Mouse (Mus musculus): ENCODE results near the gene Igf1r. TPM values are rescaled to one million over a fixed set of nuclear protein-coding genes. Genes with fewer than 3 reads are reported as not detected.

Igf1r gene
- total and polyA plus RNA-seq, 3 experiments = 5.6 to 14.4 (median 12.3) TPM

GRCm38 (mm10) chr7:68020556-68020955, 67.9 kb downstream of the Igf1r start:
- DNase-seq = no peak
- intact Hi-C loops (cut with DNase I) = no loop called here
- H3K9ac ChIP-seq (ENCODE audit: low read depth, low read length) = no peak overlapping the region
- H3K27me3 ChIP-seq (ENCODE audit: control insufficient read depth, insufficient read depth, low read length) = no peaks in the 10 kb centered on the region
- TF ChIP-seq POLR2A (IDR thresholded peaks at IDR 0.05; ENCODE audit: insufficient read depth, low read depth, low read length) (no peak), EP300 (IDR thresholded peaks at IDR 0.05; ENCODE audit: insufficient read depth, low read depth, low read length) (no peak), CTCF (IDR thresholded peaks at IDR 0.05) (no peak)
- H3K4me1 ChIP-seq (ENCODE audit: control insufficient read depth, insufficient read depth, low read length) = peaks cover 5% of the 10 kb centered on the region
- H3K79me2 ChIP-seq (replicated peaks; ENCODE audit: control insufficient read depth, insufficient read depth, low read length) = no peaks in the 10 kb centered on the region; the same call in 1 of the 2 replicates
- WGBS = 80% methylated on average over 2 of the region's 2 CpGs
- no peaks in the 10 kb centered on the region; the same call in 1 of the 2 replicates for H3K36me3 ChIP-seq (ENCODE audit: control insufficient read depth, insufficient read depth, low read length)
- no peak overlapping the region for H3K4me3 ChIP-seq
- H3K27ac ChIP-seq = no peak overlapping the region

GRCm38 (mm10) chr7:68021741-68022140, 69.1 kb downstream of the Igf1r start:
- no peaks in the 10 kb centered on the region; the same call in 1 of the 2 replicates for H3K79me2 ChIP-seq (replicated peaks; ENCODE audit: control insufficient read depth, insufficient read depth, low read length)
- 7% methylated on average over 2 of the region's 2 CpGs for WGBS
- H3K9ac ChIP-seq (ENCODE audit: low read depth, low read length) = no peak overlapping the region
- H3K27ac ChIP-seq = peak overlapping the region; percentile 58
- peak; percentile 55 to 74 for DNase-seq
- intact Hi-C loops (cut with DNase I) = no loop called here
- H3K36me3 ChIP-seq (ENCODE audit: control insufficient read depth, insufficient read depth, low read length) = no peaks in the 10 kb centered on the region; the same call in 1 of the 2 replicates
- TF ChIP-seq POLR2A (IDR thresholded peaks at IDR 0.05; ENCODE audit: insufficient read depth, low read depth, low read length) (no peak), EP300 (IDR thresholded peaks at IDR 0.05; ENCODE audit: insufficient read depth, low read depth, low read length) (no peak), CTCF (IDR thresholded peaks at IDR 0.05) (no peak)
- H3K4me3 ChIP-seq = no peak overlapping the region
- no peaks in the 10 kb centered on the region for H3K27me3 ChIP-seq (ENCODE audit: control insufficient read depth, insufficient read depth, low read length)
- peaks cover 9% of the 10 kb centered on the region for H3K4me1 ChIP-seq (ENCODE audit: control insufficient read depth, insufficient read depth, low read length)

GRCm38 (mm10) chr7:68022188-68022587, 69.6 kb downstream of the Igf1r start:
- Histone ChIP-seq H3K4me3 (no peak overlapping the region), H3K36me3 (ENCODE audit: control insufficient read depth, insufficient read depth, low read length) (no peaks in the 10 kb centered on the region; the same call in 1 of the 2 replicates), H3K79me2 (replicated peaks; ENCODE audit: control insufficient read depth, insufficient read depth, low read length) (no peaks in the 10 kb centered on the region; the same call in 1 of the 2 replicates), H3K4me1 (ENCODE audit: control insufficient read depth, insufficient read depth, low read length) (peaks cover 9% of the 10 kb centered on the region), H3K27ac (peak overlapping the region; percentile 53), H3K9ac (ENCODE audit: low read depth, low read length) (no peak overlapping the region), H3K27me3 (ENCODE audit: control insufficient read depth, insufficient read depth, low read length) (no peaks in the 10 kb centered on the region)
- WGBS = 63% methylated on average over 6 of the region's 6 CpGs
- no peak for TF ChIP-seq POLR2A (IDR thresholded peaks at IDR 0.05; ENCODE audit: insufficient read depth, low read depth, low read length)
- no peak for TF ChIP-seq EP300 (IDR thresholded peaks at IDR 0.05; ENCODE audit: insufficient read depth, low read depth, low read length)
- TF ChIP-seq CTCF (IDR thresholded peaks at IDR 0.05) = no peak
- DNase-seq = no peak
- intact Hi-C loops (cut with DNase I) = no loop called here

GRCm38 (mm10) chr7:68023882-68024281, 71.3 kb downstream of the Igf1r start:
- no peak overlapping the region for H3K27ac ChIP-seq
- H3K36me3 ChIP-seq (ENCODE audit: control insufficient read depth, insufficient read depth, low read length) = no peaks in the 10 kb centered on the region; the same call in 1 of the 2 replicates
- DNase-seq = no peak
- WGBS = 88% methylated on average over 4 of the region's 4 CpGs
- no peaks in the 10 kb centered on the region for H3K27me3 ChIP-seq (ENCODE audit: control insufficient read depth, insufficient read depth, low read length)
- peaks cover 9% of the 10 kb centered on the region for H3K4me1 ChIP-seq (ENCODE audit: control insufficient read depth, insufficient read depth, low read length)
- no peak overlapping the region for H3K4me3 ChIP-seq
- no peak for TF ChIP-seq CTCF (IDR thresholded peaks at IDR 0.05)
- no peak for TF ChIP-seq POLR2A (IDR thresholded peaks at IDR 0.05; ENCODE audit: insufficient read depth, low read depth, low read length)
- TF ChIP-seq EP300 (IDR thresholded peaks at IDR 0.05; ENCODE audit: insufficient read depth, low read depth, low read length) = no peak
- intact Hi-C loops (cut with DNase I) = no loop called here
- no peaks in the 10 kb centered on the region; the same call in 1 of the 2 replicates for H3K79me2 ChIP-seq (replicated peaks; ENCODE audit: control insufficient read depth, insufficient read depth, low read length)
- no peak overlapping the region for H3K9ac ChIP-seq (ENCODE audit: low read depth, low read length)

- intact Hi-C loops (cut with DNase I) = no loop called here
- DNase-seq = peak in 1 of 2 experiments; percentile 24
- H3K4me1 ChIP-seq (ENCODE audit: control insufficient read depth, insufficient read depth, low read length) = peaks cover 9% of the 10 kb centered on the region
- no peak for TF ChIP-seq EP300 (IDR thresholded peaks at IDR 0.05; ENCODE audit: insufficient read depth, low read depth, low read length)
- no peak for TF ChIP-seq CTCF (IDR thresholded peaks at IDR 0.05)
- no peak for TF ChIP-seq POLR2A (IDR thresholded peaks at IDR 0.05; ENCODE audit: insufficient read depth, low read depth, low read length)
- no peaks in the 10 kb centered on the region for H3K27me3 ChIP-seq (ENCODE audit: control insufficient read depth, insufficient read depth, low read length)
- no peaks in the 10 kb centered on the region; the same call in 1 of the 2 replicates for H3K79me2 ChIP-seq (replicated peaks; ENCODE audit: control insufficient read depth, insufficient read depth, low read length)
- no peaks in the 10 kb centered on the region; the same call in 1 of the 2 replicates for H3K36me3 ChIP-seq (ENCODE audit: control insufficient read depth, insufficient read depth, low read length)
- no peak overlapping the region for H3K4me3 ChIP-seq
- no peak overlapping the region for H3K27ac ChIP-seq
- WGBS = 65% methylated on average over 4 of the region's 4 CpGs
- H3K9ac ChIP-seq (ENCODE audit: low read depth, low read length) = no peak overlapping the region
Observed at GRCm38 (mm10) chr7:68024625-68025024, 72.0 kb downstream of the Igf1r start.

- H3K27ac ChIP-seq = no peak overlapping the region
- intact Hi-C loops (cut with DNase I) = no loop called here
Observed at GRCm38 (mm10) chr7:68025396-68025795, 72.8 kb downstream of the Igf1r start.

More at GRCm38 (mm10) chr7:68025396-68025795, 72.8 kb downstream of the Igf1r start:
- H3K79me2 ChIP-seq (replicated peaks; ENCODE audit: control insufficient read depth, insufficient read depth, low read length) = no peaks in the 10 kb centered on the region; the same call in 1 of the 2 replicates
- H3K4me3 ChIP-seq = no peak overlapping the region
- H3K9ac ChIP-seq (ENCODE audit: low read depth, low read length) = no peak overlapping the region
- WGBS = 73% methylated on average over 3 of the region's 3 CpGs
- no peaks in the 10 kb centered on the region for H3K27me3 ChIP-seq (ENCODE audit: control insufficient read depth, insufficient read depth, low read length)
- peaks cover 9% of the 10 kb centered on the region for H3K4me1 ChIP-seq (ENCODE audit: control insufficient read depth, insufficient read depth, low read length)
- H3K36me3 ChIP-seq (ENCODE audit: control insufficient read depth, insufficient read depth, low read length) = no peaks in the 10 kb centered on the region; the same call in 1 of the 2 replicates
- TF ChIP-seq POLR2A (IDR thresholded peaks at IDR 0.05; ENCODE audit: insufficient read depth, low read depth, low read length) (no peak), EP300 (IDR thresholded peaks at IDR 0.05; ENCODE audit: insufficient read depth, low read depth, low read length) (no peak), CTCF (IDR thresholded peaks at IDR 0.05) (no peak)
- no peak for DNase-seq
